Mouse (Mus musculus) thymus, postnatal 14 days (tissue): Measurements from ENCODE around the gene Bola3.
"Not testable (repeated sequence)": the region's sequence is repeated elsewhere in the genome, so short reads cannot be mapped to it uniquely, and the experiment has no call there.

Experiments used
- DNase-seq: peaks from one replicate; pipeline ENCODE4 v3.0.0; 2021

Bola3 gene

GRCm38 (mm10) chr6:83348873-83349272 lies at the start of gene Bola3:
TSS of gene Bola3 (plus strand) at chr6:83349147.
- no peak for DNase-seq

GRCm38 (mm10) chr6:83300447-83301229 lies 48.3 kb upstream of the Bola3 start:
- no peak for DNase-seq

- no peak for DNase-seq
These were observed 47.7 kb upstream of the Bola3 start for GRCm38 (mm10) chr6:83301294-83301693.

DNA sequence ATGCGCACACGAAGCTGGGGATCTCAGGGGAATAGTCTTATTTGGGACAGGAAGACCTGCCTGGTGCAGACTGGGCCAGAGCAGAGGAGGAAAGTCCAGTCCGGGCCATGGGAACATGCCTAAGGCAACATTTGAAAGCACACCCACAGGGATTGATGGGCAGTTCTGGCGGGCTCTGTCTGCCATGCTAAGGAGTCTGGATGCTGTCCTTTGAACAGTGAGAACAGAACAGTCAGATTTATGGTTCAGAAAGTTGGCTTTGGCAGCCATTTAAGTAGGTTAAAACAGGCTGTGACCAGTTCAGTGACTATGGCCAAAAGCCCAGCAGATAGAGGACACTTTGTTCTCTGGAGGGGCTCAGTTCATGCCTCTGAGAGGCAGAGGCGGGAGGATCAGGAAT lies 46.7 kb upstream of the Bola3 start:
- no peak for DNase-seq

DNA sequence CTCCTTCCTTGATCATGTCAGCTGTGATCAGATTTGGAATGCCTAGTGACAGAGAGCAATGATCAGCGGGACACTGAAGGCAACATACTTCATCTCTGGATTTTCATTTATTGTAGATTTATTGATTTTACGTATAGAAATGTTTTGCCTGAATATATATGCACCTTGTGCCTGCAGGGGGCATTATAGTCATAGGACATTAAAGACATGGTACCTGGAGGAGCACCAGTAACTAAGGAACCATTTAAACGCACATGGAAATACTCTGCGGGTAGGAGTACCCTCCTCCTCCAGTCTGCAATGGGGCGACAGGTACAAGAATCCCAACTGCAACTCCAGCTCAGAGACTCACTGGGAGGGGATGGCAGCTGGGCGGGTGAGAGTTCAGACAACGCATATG lies 39.9 kb upstream of the Bola3 start:
- DNase-seq, result no peak

- no peak for DNase-seq
These were observed 37.7 kb upstream of the Bola3 start for GRCm38 (mm10) chr6:83311206-83311605.

- DNase-seq, result no peak
These were observed 36.9 kb upstream of the Bola3 start for GRCm38 (mm10) chr6:83312021-83312420.

GRCm38 (mm10) chr6:83312514-83312913 lies 36.4 kb upstream of the Bola3 start:
- DNase-seq, result no peak

DNA sequence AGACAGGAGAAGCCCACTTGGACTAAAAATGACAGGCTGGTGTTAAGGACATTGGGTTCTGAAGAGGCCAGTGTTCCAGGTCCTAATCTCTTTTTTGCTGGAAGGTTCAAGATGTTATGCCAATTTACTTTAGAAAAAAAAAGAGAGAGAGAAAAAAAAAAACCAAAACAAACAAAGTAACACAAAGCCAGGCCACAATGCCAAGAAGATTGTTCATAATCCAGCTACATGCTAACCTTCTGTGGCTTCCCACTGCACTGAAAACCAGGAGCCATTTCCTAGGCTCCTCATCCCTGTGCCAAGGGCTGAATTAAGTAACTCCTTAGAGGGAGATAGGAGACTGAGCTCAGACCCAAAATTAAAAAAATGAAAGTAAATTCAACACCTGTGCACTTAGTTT lies 33.7 kb upstream of the Bola3 start:
- DNase-seq, result no peak

DNA sequence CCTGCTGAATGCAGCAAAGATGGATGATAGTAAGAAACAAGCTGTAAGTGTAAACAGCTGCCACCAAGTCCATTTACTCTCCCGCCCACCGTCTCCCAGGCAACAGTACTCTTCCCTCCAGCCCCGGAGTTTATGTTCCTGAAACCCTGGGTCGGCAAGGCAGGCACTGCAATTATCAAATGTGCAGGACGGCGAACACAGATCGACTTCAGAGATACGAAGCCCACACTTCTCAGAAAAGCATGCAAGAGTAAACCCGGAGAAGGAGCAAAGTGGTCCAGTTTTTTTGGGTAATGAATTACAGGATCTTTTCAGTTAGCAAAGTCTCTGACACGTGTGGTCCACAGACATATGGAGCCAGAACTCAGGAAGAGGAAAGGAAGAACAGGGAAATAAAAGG lies 32.9 kb upstream of the Bola3 start:
- DNase-seq, result no peak

- peak; percentile 96 for DNase-seq
These were observed 31.7 kb upstream of the Bola3 start for GRCm38 (mm10) chr6:83317108-83317741.

DNA sequence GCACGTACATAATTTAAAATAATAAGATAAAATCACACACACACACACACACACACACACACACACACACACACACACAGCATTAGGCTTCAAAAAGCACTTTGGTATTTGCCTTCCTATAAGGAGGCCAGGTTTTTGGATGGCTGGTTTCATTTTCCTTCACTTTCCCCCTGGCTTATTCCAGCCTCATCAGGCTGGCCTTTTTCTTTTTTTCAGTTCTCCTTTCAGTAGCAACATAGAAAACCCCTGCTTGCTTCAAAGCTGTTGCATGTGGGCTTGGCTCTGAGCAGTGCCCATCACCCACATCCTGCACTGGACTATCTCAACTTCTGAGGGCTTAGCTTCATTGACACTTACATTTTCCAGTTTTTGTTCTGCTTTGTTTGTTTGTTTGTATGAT lies 27.0 kb upstream of the Bola3 start:
- DNase-seq, result no peak

GRCm38 (mm10) chr6:83322794-83323193 lies 26.2 kb upstream of the Bola3 start:
- DNase-seq, result no peak

GRCm38 (mm10) chr6:83323652-83324419 lies 25.1 kb upstream of the Bola3 start:
- no peak for DNase-seq

- DNase-seq, result peak; percentile 95
These were observed 23.2 kb upstream of the Bola3 start, which contains the start of the genes Mthfd2 and Mob1a for GRCm38 (mm10) chr6:83325525-83326393. TSS of gene Mthfd2 (minus strand) at chr6:83325908. TSS of gene Mob1a (plus strand) at chr6:83326016.

- DNase-seq, result no peak
These were observed 22.6 kb upstream of the Bola3 start for GRCm38 (mm10) chr6:83326394-83326736.

DNA sequence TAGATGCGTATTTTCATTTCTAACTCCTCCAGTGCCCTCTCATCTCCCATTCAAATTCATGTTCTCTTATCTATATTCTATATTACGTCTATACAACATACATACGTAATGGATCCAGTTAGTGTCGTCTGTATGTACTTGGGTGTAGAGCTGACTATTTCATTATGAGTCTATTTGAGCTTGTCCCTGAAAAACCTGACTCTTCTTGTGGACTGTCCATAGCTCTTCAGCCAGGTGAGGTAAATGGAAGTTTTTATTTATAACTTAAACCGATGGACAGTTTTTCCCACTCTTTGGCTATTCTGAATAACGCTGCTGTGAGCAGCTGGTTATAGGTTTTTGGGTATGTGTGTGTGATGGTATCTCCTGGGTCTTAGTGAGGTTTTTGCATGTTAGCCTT lies 22.2 kb upstream of the Bola3 start:
- DNase-seq, result no peak

DNA sequence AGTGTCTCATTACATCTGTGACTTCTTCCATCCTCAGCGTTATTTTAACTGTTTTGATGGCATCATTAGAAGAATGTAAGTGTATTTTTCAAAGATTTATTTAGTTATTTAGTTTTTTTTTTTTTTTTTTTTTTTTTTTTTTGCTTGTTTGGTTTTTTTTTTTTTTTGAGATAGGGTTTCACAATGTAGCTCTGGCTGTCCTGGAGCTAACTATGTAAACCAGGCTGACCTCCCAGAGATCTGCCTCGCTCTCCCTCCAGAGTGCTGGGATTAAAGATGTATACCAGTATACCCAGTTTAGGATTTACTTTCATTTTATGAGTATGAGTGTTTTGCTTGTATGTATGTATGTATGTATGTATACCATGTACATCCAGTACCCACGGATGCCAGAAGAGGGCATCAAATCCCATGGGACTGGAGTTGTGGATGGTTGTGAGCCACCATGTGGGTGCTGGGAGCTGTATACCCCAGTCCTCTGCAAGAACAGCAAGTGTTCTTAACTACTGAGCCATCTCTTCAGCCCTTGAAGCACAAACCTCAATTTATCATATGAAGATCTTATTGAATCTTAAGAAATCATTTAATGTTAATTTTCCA lies 21.3 kb upstream of the Bola3 start:
- no peak for DNase-seq

DNA sequence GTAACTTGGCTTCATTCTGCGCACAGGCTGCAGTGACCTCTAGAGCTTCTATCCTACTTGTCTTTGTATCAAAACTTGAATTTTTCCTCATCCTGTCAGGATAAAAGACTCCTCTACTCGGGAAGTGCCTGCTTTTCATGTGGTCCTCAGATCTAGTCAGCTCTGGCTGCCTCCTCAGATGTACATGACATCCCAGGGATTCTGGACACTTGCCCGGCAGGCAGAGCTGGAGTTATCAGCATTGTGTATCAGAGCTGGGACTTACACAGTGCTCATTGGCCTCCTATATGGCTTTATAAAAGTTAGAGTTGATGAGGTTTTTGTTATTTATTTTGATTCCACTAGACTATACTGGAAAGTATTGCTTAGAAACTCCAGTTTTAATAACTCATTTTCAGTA lies 7.6 kb upstream of the Bola3 start:
- no peak for DNase-seq

GRCm38 (mm10) chr6:83342957-83343356 lies 6.0 kb upstream of the Bola3 start:
- DNase-seq, result no peak

- not testable (repeated sequence) for DNase-seq
These were observed 3.7 kb upstream of the Bola3 start for GRCm38 (mm10) chr6:83345285-83345684.

DNA sequence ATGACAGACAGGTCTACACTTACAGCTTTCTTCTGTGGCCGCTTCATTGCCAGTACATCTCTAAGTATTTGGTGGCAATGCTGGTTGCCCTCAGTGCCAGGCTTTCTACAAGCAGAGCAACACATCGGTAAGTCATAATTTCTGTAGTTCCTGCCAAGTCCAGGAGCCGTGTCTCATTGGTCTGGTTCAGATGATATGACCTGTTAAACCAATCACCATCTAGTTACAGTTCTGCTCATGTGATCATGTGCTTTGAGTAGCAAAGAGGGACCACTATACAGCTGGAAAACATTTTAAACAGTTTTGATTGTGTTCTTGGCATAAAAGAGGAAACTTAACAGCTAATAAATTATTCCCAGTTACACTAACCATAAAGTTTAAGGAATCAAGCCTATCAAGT lies 1.0 kb upstream of the Bola3 start:
- DNase-seq, result no peak
